ENCODE assay signal across 8 mouse cellular contexts in genomic region chr19:44247281-44248080, GRCm38 (mm10). TPM values are rescaled to one million over a fixed set of nuclear protein-coding genes. Genes with fewer than 3 reads are reported as not detected.
A peak's percentile ranks its signal among the peaks of the same experiment; 100 is the strongest.
DNase-seq lines count a peak whose midpoint lies in the region; ATAC-seq and TF ChIP-seq lines count a peak whose summit lies in the region.

No protein-coding gene starts in this region.

- no peak for TF ChIP-seq EP300 in heart, postnatal 0 days (IDR thresholded peaks at IDR 0.05; ENCODE audit: low read depth)

- peak overlapping the region; percentile 78 for H3K4me2 ChIP-seq in heart, postnatal 0 days (ENCODE audit: low read depth, low read length)
- H3K4me2 ChIP-seq in liver, embryonic 12.5 days: peak overlapping the region; percentile 84
- peak overlapping the region; percentile 86 for H3K4me2 ChIP-seq in neural tube, embryonic 14.5 days (ENCODE audit: low read depth, low read length)

- H3K9me3 ChIP-seq in ES-E14 (ENCODE audit: control insufficient read depth, insufficient read depth, low read depth, low read length): no peaks in the 10 kb centered on the region
- no peaks in the 10 kb centered on the region for H3K9me3 ChIP-seq in heart, postnatal 0 days (replicated peaks; ENCODE audit: control insufficient read depth, low read length)
- H3K9me3 ChIP-seq in liver, embryonic 12.5 days (replicated peaks): no peaks in the 10 kb centered on the region
- H3K9me3 ChIP-seq in neural tube, embryonic 14.5 days (ENCODE audit: control insufficient read depth, low read length): no peaks in the 10 kb centered on the region

- H3K9ac ChIP-seq in ES-E14 (ENCODE audit: insufficient read depth, low read depth, low read length, poor library complexity, severe bottlenecking): peak overlapping the region; percentile 59
- H3K9ac ChIP-seq in heart, postnatal 0 days (replicated peaks; ENCODE audit: low read depth, low read length): peak overlapping the region; percentile 64
- peak overlapping the region; percentile 64 for H3K9ac ChIP-seq in liver, embryonic 12.5 days
- peak overlapping the region; percentile 60 for H3K9ac ChIP-seq in neural tube, embryonic 14.5 days (replicated peaks; ENCODE audit: low read depth, low read length)

- intact Hi-C loops in heart, postnatal 25 days (cut with DNase I): loop anchor here (5.0 to 10.0 kb wide), 3 partner anchors 100 to 297 kb away; partner anchors contain the start of genes Bloc1s2 and Sec31b

- H3K4me1 ChIP-seq in ES-E14 (ENCODE audit: control insufficient read depth in 2 of 2, insufficient read depth in 2 of 2, low read length in 2 of 2, poor library complexity in 1 of 2): peaks cover 3 to 16% of the 10 kb centered on the region in 2 experiments; a peak in 3 of 4 replicates
- peaks cover 23% of the 10 kb centered on the region; the same call in 1 of the 2 replicates for H3K4me1 ChIP-seq in heart, postnatal 0 days (ENCODE audit: control insufficient read depth, insufficient read depth)
- peaks cover 52% of the 10 kb centered on the region for H3K4me1 ChIP-seq in liver, embryonic 12.5 days
- H3K4me1 ChIP-seq in neural tube, embryonic 14.5 days (ENCODE audit: control insufficient read depth, insufficient read depth, low read length): peaks cover 16% of the 10 kb centered on the region

- H3K27ac ChIP-seq in ES-E14 (ENCODE audit: insufficient read depth, low read depth, low read length, poor library complexity, severe bottlenecking): peak overlapping the region; percentile 65
- peak overlapping the region; percentile 89 for H3K27ac ChIP-seq in heart, postnatal 0 days (ENCODE audit: low read depth)
- peak overlapping the region; percentile 82 for H3K27ac ChIP-seq in liver, embryonic 12.5 days
- peak overlapping the region; percentile 88 for H3K27ac ChIP-seq in neural tube, embryonic 14.5 days (ENCODE audit: low read depth, low read length)

- TF ChIP-seq CTCF in heart, postnatal 0 days (IDR thresholded peaks at IDR 0.05; ENCODE audit: low read depth): no peak

- WGBS in heart, postnatal 0 days: 2% methylated on average over 25 of the region's 25 CpGs
- WGBS in liver, embryonic 12.5 days (ENCODE audit: insufficient replicate concordance): 1% methylated on average over 25 of the region's 25 CpGs
- WGBS in neural tube, embryonic 14.5 days: 2% methylated on average over 25 of the region's 25 CpGs

- no peak; the same call in 1 of the 2 replicates for ATAC-seq in heart, postnatal 0 days (ENCODE audit: insufficient read depth, low read depth)
- peak; percentile 25 for ATAC-seq in liver, embryonic 12.5 days
- no peak; the same call in 1 of the 2 replicates for ATAC-seq in neural tube, embryonic 14.5 days (ENCODE audit: low read depth)

- H3K27me3 ChIP-seq in heart, postnatal 0 days (ENCODE audit: control insufficient read depth, insufficient read depth, low read length): no peaks in the 10 kb centered on the region
- H3K27me3 ChIP-seq in liver, embryonic 12.5 days (replicated peaks): peaks cover 26% of the 10 kb centered on the region
- no peaks in the 10 kb centered on the region for H3K27me3 ChIP-seq in neural tube, embryonic 14.5 days (ENCODE audit: control insufficient read depth, insufficient read depth, low read length)

- DNase-seq in heart, adult 11 months: peak; percentile 93
- DNase-seq in heart, postnatal 25 days (ENCODE audit: low spot score): no peak
- DNase-seq in ES-E14 (ENCODE audit: low read depth, low spot score): no peak
- peak; percentile 52 for DNase-seq in embryo, embryonic 9.5 days (ENCODE audit: extremely low spot score)
- peak; percentile 14 for DNase-seq in heart, postnatal 0 days (ENCODE audit: low spot score)
- DNase-seq in T-cell, adult 2 months (ENCODE audit: low spot score): no peak

- H3K36me3 ChIP-seq in ES-E14 (ENCODE audit: control insufficient read depth, insufficient read depth, low read length, poor library complexity, severe bottlenecking): no peaks in the 10 kb centered on the region
- H3K36me3 ChIP-seq in heart, postnatal 0 days (replicated peaks; ENCODE audit: control insufficient read depth, insufficient read depth, low read length): no peaks in the 10 kb centered on the region
- H3K36me3 ChIP-seq in liver, embryonic 12.5 days: no peaks in the 10 kb centered on the region
- H3K36me3 ChIP-seq in neural tube, embryonic 14.5 days (ENCODE audit: control insufficient read depth, insufficient read depth, low read length): no peaks in the 10 kb centered on the region

- peak overlapping the region; percentile 61 to 75 for H3K4me3 ChIP-seq in ES-E14 (ENCODE audit: insufficient read depth in 1 of 2, low read depth in 1 of 2, low read length in 2 of 2, poor library complexity in 1 of 2, severe bottlenecking in 1 of 2)
- peak overlapping the region; percentile 51 for H3K4me3 ChIP-seq in heart, postnatal 0 days (ENCODE audit: low read depth, low read length)
- H3K4me3 ChIP-seq in liver, embryonic 12.5 days: peak overlapping the region; percentile 54
- peak overlapping the region; percentile 41 for H3K4me3 ChIP-seq in neural tube, embryonic 14.5 days (ENCODE audit: low read depth, low read length)

- in situ Hi-C loops in ES-E14 (cut with MboI; ENCODE audit: low sequenced_read_pairs in 2 of 2, unreplicated experiment in 2 of 2): loop anchor here in 1 of 2 experiments (5.0 kb wide), 1 partner anchor 50 kb away; no protein-coding TSS in a partner anchor

TF ChIP-seq in ES-E14, 5 proteins besides CTCF, POLR2A, EP300 and RAD21:
- no peak for TF ChIP-seq ZNF384 (IDR thresholded peaks at IDR 0.05; ENCODE audit: low read depth, low read length)
- TF ChIP-seq ZC3H11A (IDR thresholded peaks at IDR 0.05; ENCODE audit: borderline replicate concordance, low read depth, low read length): no peak
- no peak for TF ChIP-seq MAFK (IDR thresholded peaks at IDR 0.05; ENCODE audit: insufficient read depth, low read depth, low read length)
- TF ChIP-seq CHD2 (IDR thresholded peaks at IDR 0.05; ENCODE audit: low read depth, low read length): no peak
- no peak for TF ChIP-seq HCFC1 (IDR thresholded peaks at IDR 0.05; ENCODE audit: borderline replicate concordance, insufficient read depth, low read length)

RNA-seq across cellular contexts. Expression of gene Scd3, which starts 44.4 kb away (rescaled TPM):
- not detected for total RNA-seq in heart, postnatal 25 days (2021)
- 2.5 and 2.9 TPM in 2 replicates for total RNA-seq in ES-E14 (2012; rRNA removed)
- not detected in 2 replicates for total RNA-seq in heart, postnatal 0 days (2014; rRNA removed; ENCODE audit: low replicate concordance)
- polyA plus RNA-seq in heart, postnatal 0 days (2015; fragmentation: Nextera tagmentation; extraction: Ambion mirVana): 0.14 TPM in 1 of 2 replicates, not detected in the other
- polyA plus RNA-seq in liver, embryonic 12.5 days (2016; fragmentation: Nextera tagmentation; extraction: Ambion mirVana): 0.29 TPM in 1 of 2 replicates, not detected in the other
- polyA plus RNA-seq in neural tube, embryonic 14.5 days (2014; fragmentation: Nextera tagmentation; extraction: Ambion mirVana): 4.0 and 4.3 TPM in 2 replicates

RNA-seq across cellular contexts. Expression of gene Scd2, which starts 46.0 kb away (rescaled TPM):
- total RNA-seq in heart, postnatal 25 days (2021): 10 to 100 TPM; 12.5 to 13.1 TPM
- total RNA-seq in ES-E14 (2012; rRNA removed): 284 and 303 TPM in 2 replicates
- total RNA-seq in heart, postnatal 0 days (2014; rRNA removed; ENCODE audit: low replicate concordance): 307 and 374 TPM in 2 replicates
- 47.5 and 61.2 TPM in 2 replicates for polyA plus RNA-seq in heart, postnatal 0 days (2015; fragmentation: Nextera tagmentation; extraction: Ambion mirVana)
- polyA plus RNA-seq in liver, embryonic 12.5 days (2016; fragmentation: Nextera tagmentation; extraction: Ambion mirVana): 136 and 148 TPM in 2 replicates
- polyA plus RNA-seq in neural tube, embryonic 14.5 days (2014; fragmentation: Nextera tagmentation; extraction: Ambion mirVana): 293 and 373 TPM in 2 replicates

RNA-seq across cellular contexts. Expression of gene Pkd2l1, which starts 55.2 kb away (rescaled TPM):
- total RNA-seq in heart, postnatal 25 days (2021): not detected
- total RNA-seq in ES-E14 (2012; rRNA removed): 0.90 and 2.4 TPM in 2 replicates
- total RNA-seq in heart, postnatal 0 days (2014; rRNA removed; ENCODE audit: low replicate concordance): not detected in 2 replicates
- not detected in 2 replicates for polyA plus RNA-seq in heart, postnatal 0 days (2015; fragmentation: Nextera tagmentation; extraction: Ambion mirVana)
- polyA plus RNA-seq in liver, embryonic 12.5 days (2016; fragmentation: Nextera tagmentation; extraction: Ambion mirVana): not detected in 2 replicates
- polyA plus RNA-seq in neural tube, embryonic 14.5 days (2014; fragmentation: Nextera tagmentation; extraction: Ambion mirVana): 3.0 and 4.0 TPM in 2 replicates

Comparison
In these comparisons a context has a peak if more than half of its experiments do, and no peak if none do; other contexts are left out.
1. DNase-seq: peak in heart, adult 11 months (single experiment), embryo, embryonic 9.5 days (single experiment) and heart, postnatal 0 days (single experiment); none in heart, postnatal 25 days (single experiment), ES-E14 (single experiment) and T-cell, adult 2 months (single experiment).
2. RNA of gene Scd2, which starts 46.0 kb away (total RNA-seq): 307 to 374 TPM in heart, postnatal 0 days and 284 to 303 TPM in ES-E14; 12.5 to 13.1 TPM in heart, postnatal 25 days; every median in the first group is over 10 times any median in the second.
3. Peak in every context shown above with its lines, with median percentiles within 50 percentile points of each other: H3K27ac ChIP-seq, H3K4me3 ChIP-seq, H3K9ac ChIP-seq and H3K4me2 ChIP-seq.